Comparison of ENCODE assay signal across 24 mouse cellular contexts in genomic region chr16:30036104-30036503, GRCm38 (mm10). TPM values are rescaled to one million over a fixed set of nuclear protein-coding genes. Genes with fewer than 3 reads are reported as not detected.
A peak's percentile ranks its signal among the peaks of the same experiment; 100 is the strongest.
DNase-seq lines count a peak whose midpoint lies in the region; ATAC-seq and TF ChIP-seq lines count a peak whose summit lies in the region.
"Had no signal": no experiment of that assay in that cellular context is flagged by ENCODE, and none has a peak within 500 bp of the region (broad histone marks: within the 10 kb centered on the region; RNA-seq: fewer than 3 reads in every experiment).

No protein-coding gene starts in this region.

- H3K4me2 ChIP-seq in CH12.LX (ENCODE audit: insufficient read depth, low read depth, poor library complexity, severe bottlenecking), result no peak overlapping the region
- no peak overlapping the region for H3K4me2 ChIP-seq in liver, embryonic 16.5 days (ENCODE audit: low read depth, low read length)
- H3K4me2 ChIP-seq: embryonic facial prominence, embryonic 13.5 days; forebrain, embryonic 12.5 days; heart, embryonic 13.5 days; hindbrain, embryonic 12.5 days; limb, embryonic 13.5 days; lung, embryonic 15.5 days had no signal

- TF ChIP-seq CTCF in kidney, adult 2 months (conservative IDR thresholded peaks at IDR 0.05; ENCODE audit: insufficient read depth, insufficient read length, low read depth, low read length), result no peak
- TF ChIP-seq CTCF in CH12.LX (conservative IDR thresholded peaks at IDR 0.05 in 1 of 2, IDR thresholded peaks at IDR 0.05 in 1 of 2; ENCODE audit: low read depth in 2 of 2, low read length in 2 of 2), result no peak

- H3K4me3 ChIP-seq in kidney, adult 2 months (ENCODE audit: insufficient read depth, low read depth, low read length), result no peak overlapping the region
- no peak overlapping the region for H3K4me3 ChIP-seq in CH12.LX (replicated peaks in 1 of 3; ENCODE audit: low read depth in 2 of 3, low read length in 2 of 3, poor library complexity in 1 of 3)
- H3K4me3 ChIP-seq in liver, embryonic 16.5 days (ENCODE audit: low read depth, low read length), result no peak overlapping the region
- H3K4me3 ChIP-seq: embryonic facial prominence, embryonic 13.5 days; erythroblast, embryonic 14.5 days; forebrain, embryonic 12.5 days; heart, adult 2 months; heart, embryonic 13.5 days; hindbrain, embryonic 12.5 days; limb, embryonic 13.5 days; lung, embryonic 15.5 days had no signal

- H3K9ac ChIP-seq in CH12.LX (ENCODE audit: insufficient read depth, low read depth), result no peak overlapping the region
- no peak overlapping the region for H3K9ac ChIP-seq in liver, embryonic 16.5 days (ENCODE audit: low read depth, low read length)
- H3K9ac ChIP-seq: embryonic facial prominence, embryonic 13.5 days; forebrain, embryonic 12.5 days; heart, embryonic 13.5 days; hindbrain, embryonic 12.5 days; limb, embryonic 13.5 days; lung, embryonic 15.5 days had no signal

- TF ChIP-seq POLR2A in kidney, adult 2 months (IDR thresholded peaks at IDR 0.05; ENCODE audit: low read depth, low read length), result no peak
- TF ChIP-seq POLR2A in CH12.LX (IDR thresholded peaks at IDR 0.05; ENCODE audit: low read depth, low read length), result no peak

- H3K27ac ChIP-seq in kidney, adult 2 months (ENCODE audit: insufficient read depth, low read depth, low read length), result no peak overlapping the region; the same call in 1 of the 2 replicates
- peak overlapping the region; percentile 21 for H3K27ac ChIP-seq in CH12.LX (ENCODE audit: insufficient read depth, low read depth)
- peak overlapping the region; percentile 84 for H3K27ac ChIP-seq in liver, embryonic 16.5 days (ENCODE audit: low read length)
- H3K27ac ChIP-seq: embryonic facial prominence, embryonic 13.5 days; forebrain, embryonic 12.5 days; heart, adult 2 months; heart, embryonic 13.5 days; hindbrain, embryonic 12.5 days; limb, embryonic 13.5 days; lung, embryonic 15.5 days had no signal

- H3K27me3 ChIP-seq in kidney, adult 2 months (replicated peaks; ENCODE audit: control insufficient read depth, insufficient read depth, low read length), result no peaks in the 10 kb centered on the region
- peaks cover 20% of the 10 kb centered on the region for H3K27me3 ChIP-seq in CH12.LX (replicated peaks)
- no peaks in the 10 kb centered on the region for H3K27me3 ChIP-seq in liver, embryonic 16.5 days (ENCODE audit: control insufficient read depth, insufficient read depth, low read depth, low read length)
- H3K27me3 ChIP-seq: lung, embryonic 15.5 days; Patski had no signal

- no peaks in the 10 kb centered on the region for H3K36me3 ChIP-seq in kidney, adult 2 months (ENCODE audit: control insufficient read depth, insufficient read depth, low read length)
- no peaks in the 10 kb centered on the region for H3K36me3 ChIP-seq in CH12.LX (replicated peaks in 1 of 2; ENCODE audit: control insufficient read depth in 1 of 2, insufficient read depth in 1 of 2, low read length in 1 of 2)
- no peaks in the 10 kb centered on the region for H3K36me3 ChIP-seq in liver, embryonic 16.5 days (ENCODE audit: control insufficient read depth, insufficient read depth)
- H3K36me3 ChIP-seq: embryonic facial prominence, embryonic 13.5 days; forebrain, embryonic 12.5 days; G1E; heart, embryonic 13.5 days; hindbrain, embryonic 12.5 days; limb, embryonic 13.5 days; lung, embryonic 15.5 days had no signal

- TF ChIP-seq RAD21 in CH12.LX (IDR thresholded peaks at IDR 0.05; ENCODE audit: low read depth, low read length), result no peak

- H3K79me2 ChIP-seq in CH12.LX (replicated peaks; ENCODE audit: control insufficient read depth, extremely low read depth, insufficient read depth, poor library complexity, severe bottlenecking), result no peaks in the 10 kb centered on the region

- peak; percentile 86 for DNase-seq in kidney, adult 2 months
- DNase-seq in kidney, postnatal 4 days, result no peak
- no peak for DNase-seq in CH12.LX (ENCODE audit: extremely low read depth)
- peak; percentile 32 to 63 for DNase-seq in kidney, postnatal 36 days
- DNase-seq in adrenal gland, adult 2 months, result no peak
- DNase-seq in B cell, adult 2 months, result no peak
- DNase-seq: adrenal gland, postnatal 10 days; cerebellum, adult 18-20 months; cerebellum, postnatal 14 days; gastrocnemius, postnatal 36 days; heart, adult 2 months; heart, postnatal 14 days; layer of hippocampus, adult 9-11 months; lung, postnatal 36 days had no signal

- in situ Hi-C loops in CH12.LX (cut with MboI; ENCODE audit: low pct_ligation_motif_present, low pct_unique_long_range_greater_than_20kb, low sequenced_read_pairs), result no loop called here

- WGBS in kidney, adult 2 months, result 50% methylated on average over 3 of the region's 3 CpGs
- 50% methylated on average over 3 of the region's 3 CpGs for WGBS in liver, embryonic 16.5 days (ENCODE audit: insufficient replicate concordance)

- peaks cover 3% of the 10 kb centered on the region for H3K9me3 ChIP-seq in CH12.LX (replicated peaks; ENCODE audit: low read length)
- H3K9me3 ChIP-seq in liver, embryonic 16.5 days (replicated peaks; ENCODE audit: control insufficient read depth, low read length), result no peaks in the 10 kb centered on the region
- H3K9me3 ChIP-seq: embryonic facial prominence, embryonic 13.5 days; forebrain, embryonic 12.5 days; G1E; heart, embryonic 13.5 days; hindbrain, embryonic 12.5 days; limb, embryonic 13.5 days; lung, embryonic 15.5 days had no signal

- TF ChIP-seq EP300 in CH12.LX (IDR thresholded peaks at IDR 0.05; ENCODE audit: low read length), result no peak

- dilution Hi-C loops in CH12.LX (cut with MboI; ENCODE audit: extremely low pct_ligation_motif_present, extremely low pct_unique_long_range_greater_than_20kb, low sequenced_read_pairs), result no loop called here

- peaks cover 26% of the 10 kb centered on the region; the same call in 1 of the 2 replicates for H3K4me1 ChIP-seq in kidney, adult 2 months (ENCODE audit: control insufficient read depth, insufficient read depth, low read length)
- peaks cover 53 to 76% of the 10 kb centered on the region in 2 experiments for H3K4me1 ChIP-seq in CH12.LX (ENCODE audit: control insufficient read depth in 1 of 2, insufficient read depth in 2 of 2)
- H3K4me1 ChIP-seq in liver, embryonic 16.5 days (ENCODE audit: control insufficient read depth, low read depth, low read length), result peaks cover 15% of the 10 kb centered on the region

- peak; percentile 89 for ATAC-seq in liver, embryonic 16.5 days (ENCODE audit: low read depth)
- ATAC-seq: Patski had no signal

TF ChIP-seq in CH12.LX, 34 proteins besides CTCF, POLR2A, EP300 and RAD21:
- no peak for TF ChIP-seq NRF1 (IDR thresholded peaks at IDR 0.05; ENCODE audit: low read depth, low read length)
- no peak for TF ChIP-seq BHLHE40 (IDR thresholded peaks at IDR 0.05; ENCODE audit: low read depth, low read length)
- TF ChIP-seq ZKSCAN1 (IDR thresholded peaks at IDR 0.05; ENCODE audit: borderline replicate concordance, low read depth, low read length), result no peak
TF ChIP-seq in CH12.LX: peak in this region for 0.

RNA-seq across cellular contexts. Expression of gene Hes1, which starts 28.1 kb away (rescaled TPM):
- polyA plus RNA-seq in kidney, adult 2 months (2012; rRNA removed), result 54.4 and 78.8 TPM in 2 replicates
- 3.4 and 3.6 TPM in 2 replicates for total RNA-seq in CH12.LX (2012; rRNA removed)
- 1.4 and 2.4 TPM in 2 replicates for total RNA-seq in CH12.LX (2014; rRNA removed)
- 0.53 and 1.6 TPM in 2 replicates for polyA plus RNA-seq in CH12.LX (2012; ENCODE audit: insufficient read length, low read depth)
- polyA plus RNA-seq in liver, embryonic 16.5 days (2015; fragmentation: Nextera tagmentation; extraction: Ambion mirVana), result 4.6 and 4.7 TPM in 2 replicates
- 10 to 100 TPM; 13.3 to 40.9 TPM for total RNA-seq in adrenal gland, adult 2 months (2021)
- polyA plus RNA-seq in adrenal gland, adult 2 months (2012; rRNA removed), result 199 and 336 TPM in 2 replicates

Comparison
In these comparisons a context has a peak if more than half of its experiments do, and no peak if none do; other contexts are left out.
1. DNase-seq: peak in kidney, adult 2 months (single experiment) and kidney, postnatal 36 days (2 of 2); none in kidney, postnatal 4 days (0 of 2), CH12.LX (single experiment), adrenal gland, adult 2 months (single experiment) and B cell, adult 2 months (0 of 2).